Mouse (Mus musculus): ENCODE measurements around the gene Zbtb20. TPM values are rescaled to one million over a fixed set of nuclear protein-coding genes. Genes with fewer than 3 reads are reported as not detected.

The Zbtb20 gene
- polyA plus RNA-seq, 2 experiments = 0.40 to 2.2 TPM

GRCm38 (mm10) chr16:43497093-43497492 lies 621.4 kb downstream of the Zbtb20 start:
- Histone ChIP-seq H3K27me3 (ENCODE audit: control insufficient read depth, insufficient read depth, low read length) (no peaks in the 10 kb centered on the region), H3K36me3 (replicated peaks; ENCODE audit: control insufficient read depth, insufficient read depth, low read depth) (no peaks in the 10 kb centered on the region), H3K4me2 (ENCODE audit: low read depth) (no peak overlapping the region), H3K4me3 (ENCODE audit: insufficient read depth in 1 of 2, low read depth in 2 of 2, low read length in 2 of 2) (no peak overlapping the region), H3K9me3 (ENCODE audit: control insufficient read depth, low read length) (no peaks in the 10 kb centered on the region), H3K9ac (replicated peaks) (no peak overlapping the region), H3K4me1 (replicated peaks; ENCODE audit: control insufficient read depth in 2 of 2, insufficient read depth in 2 of 2, low read length in 1 of 2) (no peaks in the 10 kb centered on the region), H3K27ac (no peak overlapping the region)
- DNase-seq (ENCODE audit: low read depth in 3 of 3, low spot score in 3 of 3) (no peak), ATAC-seq (ENCODE audit: insufficient read depth) (no peak)
- TF ChIP-seq CTCF (IDR thresholded peaks at IDR 0.05; ENCODE audit: low read depth) (no peak), EP300 (IDR thresholded peaks at IDR 0.05; ENCODE audit: low read depth) (no peak)
- WGBS (ENCODE audit: insufficient replicate concordance) = 66% methylated on average over 2 of the region's 2 CpGs

GRCm38 (mm10) chr16:43500132-43500853 lies 624.6 kb downstream of the Zbtb20 start:
- no peaks in the 10 kb centered on the region for H3K36me3 ChIP-seq (replicated peaks; ENCODE audit: control insufficient read depth, insufficient read depth, low read depth)
- TF ChIP-seq CTCF (IDR thresholded peaks at IDR 0.05; ENCODE audit: low read depth) (no peak), EP300 (IDR thresholded peaks at IDR 0.05; ENCODE audit: low read depth) (no peak)
- no peak for ATAC-seq (ENCODE audit: insufficient read depth)
- H3K4me1 ChIP-seq (replicated peaks; ENCODE audit: control insufficient read depth in 2 of 2, insufficient read depth in 2 of 2, low read length in 1 of 2) = no peaks in the 10 kb centered on the region
- DNase-seq (ENCODE audit: low read depth in 3 of 3, low spot score in 3 of 3) = no peak
- no peak overlapping the region for H3K27ac ChIP-seq
- H3K4me2 ChIP-seq (ENCODE audit: low read depth) = no peak overlapping the region
- no peak overlapping the region for H3K4me3 ChIP-seq (ENCODE audit: insufficient read depth in 1 of 2, low read depth in 2 of 2, low read length in 2 of 2)
- no peaks in the 10 kb centered on the region for H3K9me3 ChIP-seq (ENCODE audit: control insufficient read depth, low read length)
- no peaks in the 10 kb centered on the region; the same call in 1 of the 2 replicates for H3K27me3 ChIP-seq (ENCODE audit: control insufficient read depth, insufficient read depth, low read length)
- WGBS (ENCODE audit: insufficient replicate concordance) = 67% methylated on average over 8 of the region's 8 CpGs
- no peak overlapping the region for H3K9ac ChIP-seq (replicated peaks)

- Histone ChIP-seq H3K4me2 (ENCODE audit: low read depth) (no peak overlapping the region), H3K36me3 (replicated peaks; ENCODE audit: control insufficient read depth, insufficient read depth, low read depth) (no peaks in the 10 kb centered on the region), H3K4me1 (replicated peaks; ENCODE audit: control insufficient read depth in 2 of 2, insufficient read depth in 2 of 2, low read length in 1 of 2) (no peaks in the 10 kb centered on the region), H3K9ac (replicated peaks) (no peak overlapping the region), H3K9me3 (ENCODE audit: control insufficient read depth, low read length) (no peaks in the 10 kb centered on the region), H3K27ac (no peak overlapping the region), H3K27me3 (ENCODE audit: control insufficient read depth, insufficient read depth, low read length) (no peaks in the 10 kb centered on the region; the same call in 1 of the 2 replicates), H3K4me3 (ENCODE audit: insufficient read depth in 1 of 2, low read depth in 2 of 2, low read length in 2 of 2) (no peak overlapping the region)
- DNase-seq (ENCODE audit: low read depth in 3 of 3, low spot score in 3 of 3) (no peak), ATAC-seq (ENCODE audit: insufficient read depth) (no peak)
- WGBS (ENCODE audit: insufficient replicate concordance) = 55% methylated on average over 4 of the region's 4 CpGs
- TF ChIP-seq CTCF (IDR thresholded peaks at IDR 0.05; ENCODE audit: low read depth) (no peak), EP300 (IDR thresholded peaks at IDR 0.05; ENCODE audit: low read depth) (no peak)
Measured at GRCm38 (mm10) chr16:43501284-43501683, 625.6 kb downstream of the Zbtb20 start.

- H3K27ac ChIP-seq = no peak overlapping the region
- no peak for DNase-seq (ENCODE audit: low read depth in 3 of 3, low spot score in 3 of 3)
- no peak overlapping the region for H3K9ac ChIP-seq (replicated peaks)
- H3K4me3 ChIP-seq (ENCODE audit: insufficient read depth in 1 of 2, low read depth in 2 of 2, low read length in 2 of 2) = no peak overlapping the region
- no peak for TF ChIP-seq CTCF (IDR thresholded peaks at IDR 0.05; ENCODE audit: low read depth)
- TF ChIP-seq EP300 (IDR thresholded peaks at IDR 0.05; ENCODE audit: low read depth) = no peak
- no peak overlapping the region for H3K4me2 ChIP-seq (ENCODE audit: low read depth)
- no peaks in the 10 kb centered on the region for H3K36me3 ChIP-seq (replicated peaks; ENCODE audit: control insufficient read depth, insufficient read depth, low read depth)
- WGBS (ENCODE audit: insufficient replicate concordance) = 36% methylated on average over 12 of the region's 12 CpGs
- no peak for ATAC-seq (ENCODE audit: insufficient read depth)
- H3K9me3 ChIP-seq (ENCODE audit: control insufficient read depth, low read length) = no peaks in the 10 kb centered on the region
- H3K27me3 ChIP-seq (ENCODE audit: control insufficient read depth, insufficient read depth, low read length) = no peaks in the 10 kb centered on the region; the same call in 1 of the 2 replicates
- no peaks in the 10 kb centered on the region for H3K4me1 ChIP-seq (replicated peaks; ENCODE audit: control insufficient read depth in 2 of 2, insufficient read depth in 2 of 2, low read length in 1 of 2)
Measured at GRCm38 (mm10) chr16:43502339-43503009, 626.8 kb downstream of the Zbtb20 start.

- ATAC-seq (ENCODE audit: insufficient read depth) = no peak
- DNase-seq (ENCODE audit: low read depth in 3 of 3, low spot score in 3 of 3) = no peak
- Histone ChIP-seq H3K4me2 (ENCODE audit: low read depth) (peak overlapping the region; percentile 18; the same call in 1 of the 2 replicates), H3K27me3 (ENCODE audit: control insufficient read depth, insufficient read depth, low read length) (no peaks in the 10 kb centered on the region; the same call in 1 of the 2 replicates), H3K36me3 (replicated peaks; ENCODE audit: control insufficient read depth, insufficient read depth, low read depth) (no peaks in the 10 kb centered on the region), H3K9me3 (ENCODE audit: control insufficient read depth, low read length) (no peaks in the 10 kb centered on the region), H3K9ac (replicated peaks) (no peak overlapping the region), H3K4me1 (replicated peaks; ENCODE audit: control insufficient read depth in 2 of 2, insufficient read depth in 2 of 2, low read length in 1 of 2) (no peaks in the 10 kb centered on the region), H3K4me3 (ENCODE audit: insufficient read depth in 1 of 2, low read depth in 2 of 2, low read length in 2 of 2) (no peak overlapping the region), H3K27ac (no peak overlapping the region)
- WGBS (ENCODE audit: insufficient replicate concordance) = 9% methylated on average over 13 of the region's 13 CpGs
- no peak for TF ChIP-seq EP300 (IDR thresholded peaks at IDR 0.05; ENCODE audit: low read depth)
- TF ChIP-seq CTCF (IDR thresholded peaks at IDR 0.05; ENCODE audit: low read depth) = no peak
Measured at GRCm38 (mm10) chr16:43503010-43503635, 627.4 kb downstream of the Zbtb20 start.

Measured in liver, embryonic 14.5 days (tissue).